Mouse (Mus musculus): ENCODE data around the gene Sprr2k.

GRCm38 (mm10) chr3:92394301-92394700, 38.1 kb upstream of the Sprr2k start:
- TF ChIP-seq CTCF (IDR thresholded peaks at IDR 0.05; ENCODE audit: control insufficient read depth, insufficient read depth, low read length): no peak
- no peak for TF ChIP-seq POLR2A (IDR thresholded peaks at IDR 0.05; ENCODE audit: borderline replicate concordance, control insufficient read depth, low read depth, low read length)

Measured in bone marrow, adult 2 months (tissue).